Mouse (Mus musculus): Measurements from ENCODE around the gene Itga4. TPM values are rescaled to one million over a fixed set of nuclear protein-coding genes. Genes with fewer than 3 reads are reported as not detected.

Itga4 gene
- polyA plus RNA-seq, 1 experiment from 2014 or later = 13.3 TPM

- no peak overlapping the region for H3K4me2 ChIP-seq
- no peaks in the 10 kb centered on the region for H3K4me1 ChIP-seq (ENCODE audit: control insufficient read depth, insufficient read depth, low read length)
- H3K9ac ChIP-seq (ENCODE audit: low read depth, low read length) = no peak overlapping the region
- H3K9me3 ChIP-seq (replicated peaks; ENCODE audit: control insufficient read depth, low read length) = no peaks in the 10 kb centered on the region
- no peak overlapping the region for H3K4me3 ChIP-seq (ENCODE audit: low read depth, low read length)
- no peaks in the 10 kb centered on the region for H3K36me3 ChIP-seq (ENCODE audit: control insufficient read depth, insufficient read depth, low read length)
- ATAC-seq (replicated peaks; ENCODE audit: insufficient number of reproducible peaks, low FRiP score, low TSS enrichment) = no peak
- H3K27ac ChIP-seq (ENCODE audit: low read depth, low read length) = no peak overlapping the region
- H3K27me3 ChIP-seq (ENCODE audit: control insufficient read depth, insufficient read depth, low read length) = no peaks in the 10 kb centered on the region
These were observed 23.4 kb downstream of the Itga4 start for GRCm38 (mm10) chr2:79278581-79278980.

- Histone ChIP-seq H3K9ac (ENCODE audit: low read depth, low read length) (no peak overlapping the region), H3K27me3 (ENCODE audit: control insufficient read depth, insufficient read depth, low read length) (no peaks in the 10 kb centered on the region)
- no peak for ATAC-seq (replicated peaks; ENCODE audit: insufficient number of reproducible peaks, low FRiP score, low TSS enrichment)
These were observed 29.0 kb downstream of the Itga4 start for GRCm38 (mm10) chr2:79284206-79284605.

GRCm38 (mm10) chr2:79290149-79290548 is 34.9 kb downstream of the Itga4 start:
- Histone ChIP-seq H3K9ac (ENCODE audit: low read depth, low read length) (no peak overlapping the region), H3K27ac (ENCODE audit: low read depth, low read length) (no peak overlapping the region), H3K27me3 (ENCODE audit: control insufficient read depth, insufficient read depth, low read length) (no peaks in the 10 kb centered on the region), H3K36me3 (ENCODE audit: control insufficient read depth, insufficient read depth, low read length) (no peaks in the 10 kb centered on the region), H3K4me2 (no peak overlapping the region), H3K4me1 (ENCODE audit: control insufficient read depth, insufficient read depth, low read length) (no peaks in the 10 kb centered on the region), H3K4me3 (ENCODE audit: low read depth, low read length) (no peak overlapping the region), H3K9me3 (replicated peaks; ENCODE audit: control insufficient read depth, low read length) (no peaks in the 10 kb centered on the region)
- ATAC-seq (replicated peaks; ENCODE audit: insufficient number of reproducible peaks, low FRiP score, low TSS enrichment) = no peak
- WGBS (ENCODE audit: insufficient replicate concordance) = 77% methylated on average over 1 of the region's 1 CpGs

More at GRCm38 (mm10) chr2:79284206-79284605, 29.0 kb downstream of the Itga4 start:
- H3K36me3 ChIP-seq (ENCODE audit: control insufficient read depth, insufficient read depth, low read length) = no peaks in the 10 kb centered on the region
- no peak overlapping the region for H3K4me2 ChIP-seq
- WGBS (ENCODE audit: insufficient replicate concordance) = 84% methylated on average over 4 of the region's 4 CpGs
- no peaks in the 10 kb centered on the region for H3K4me1 ChIP-seq (ENCODE audit: control insufficient read depth, insufficient read depth, low read length)
- H3K4me3 ChIP-seq (ENCODE audit: low read depth, low read length) = no peak overlapping the region
- H3K27ac ChIP-seq (ENCODE audit: low read depth, low read length) = no peak overlapping the region
- H3K9me3 ChIP-seq (replicated peaks; ENCODE audit: control insufficient read depth, low read length) = no peaks in the 10 kb centered on the region

GRCm38 (mm10) chr2:79291922-79292321 is 36.7 kb downstream of the Itga4 start:
- Histone ChIP-seq H3K9me3 (replicated peaks; ENCODE audit: control insufficient read depth, low read length) (no peaks in the 10 kb centered on the region), H3K27me3 (ENCODE audit: control insufficient read depth, insufficient read depth, low read length) (no peaks in the 10 kb centered on the region), H3K4me2 (no peak overlapping the region), H3K4me3 (ENCODE audit: low read depth, low read length) (no peak overlapping the region), H3K36me3 (ENCODE audit: control insufficient read depth, insufficient read depth, low read length) (no peaks in the 10 kb centered on the region), H3K4me1 (ENCODE audit: control insufficient read depth, insufficient read depth, low read length) (no peaks in the 10 kb centered on the region), H3K9ac (ENCODE audit: low read depth, low read length) (no peak overlapping the region), H3K27ac (ENCODE audit: low read depth, low read length) (no peak overlapping the region)
- 78% methylated on average over 8 of the region's 8 CpGs for WGBS (ENCODE audit: insufficient replicate concordance)
- ATAC-seq (replicated peaks; ENCODE audit: insufficient number of reproducible peaks, low FRiP score, low TSS enrichment) = no peak

- H3K27ac ChIP-seq (ENCODE audit: low read depth, low read length) = no peak overlapping the region
- H3K4me1 ChIP-seq (ENCODE audit: control insufficient read depth, insufficient read depth, low read length) = no peaks in the 10 kb centered on the region
- WGBS (ENCODE audit: insufficient replicate concordance) = 81% methylated on average over 6 of the region's 6 CpGs
- no peaks in the 10 kb centered on the region for H3K9me3 ChIP-seq (replicated peaks; ENCODE audit: control insufficient read depth, low read length)
- H3K9ac ChIP-seq (ENCODE audit: low read depth, low read length) = no peak overlapping the region
- H3K4me2 ChIP-seq = no peak overlapping the region
- H3K27me3 ChIP-seq (ENCODE audit: control insufficient read depth, insufficient read depth, low read length) = no peaks in the 10 kb centered on the region
- H3K36me3 ChIP-seq (ENCODE audit: control insufficient read depth, insufficient read depth, low read length) = no peaks in the 10 kb centered on the region
- H3K4me3 ChIP-seq (ENCODE audit: low read depth, low read length) = no peak overlapping the region
- no peak for ATAC-seq (replicated peaks; ENCODE audit: insufficient number of reproducible peaks, low FRiP score, low TSS enrichment)
These were observed 37.2 kb downstream of the Itga4 start for GRCm38 (mm10) chr2:79292431-79292830.

GRCm38 (mm10) chr2:79302398-79302797 is 47.2 kb downstream of the Itga4 start:
- Histone ChIP-seq H3K36me3 (ENCODE audit: control insufficient read depth, insufficient read depth, low read length) (no peaks in the 10 kb centered on the region; the same call in 1 of the 2 replicates), H3K9me3 (replicated peaks; ENCODE audit: control insufficient read depth, low read length) (no peaks in the 10 kb centered on the region), H3K27me3 (ENCODE audit: control insufficient read depth, insufficient read depth, low read length) (no peaks in the 10 kb centered on the region), H3K4me1 (ENCODE audit: control insufficient read depth, insufficient read depth, low read length) (no peaks in the 10 kb centered on the region), H3K27ac (ENCODE audit: low read depth, low read length) (no peak overlapping the region), H3K4me3 (ENCODE audit: low read depth, low read length) (no peak overlapping the region), H3K9ac (ENCODE audit: low read depth, low read length) (no peak overlapping the region), H3K4me2 (no peak overlapping the region)
- ATAC-seq (replicated peaks; ENCODE audit: insufficient number of reproducible peaks, low FRiP score, low TSS enrichment) = no peak

- Histone ChIP-seq H3K27me3 (ENCODE audit: control insufficient read depth, insufficient read depth, low read length) (no peaks in the 10 kb centered on the region), H3K9me3 (replicated peaks; ENCODE audit: control insufficient read depth, low read length) (no peaks in the 10 kb centered on the region), H3K27ac (ENCODE audit: low read depth, low read length) (no peak overlapping the region), H3K4me1 (ENCODE audit: control insufficient read depth, insufficient read depth, low read length) (no peaks in the 10 kb centered on the region), H3K9ac (ENCODE audit: low read depth, low read length) (no peak overlapping the region), H3K4me2 (no peak overlapping the region), H3K4me3 (ENCODE audit: low read depth, low read length) (no peak overlapping the region), H3K36me3 (ENCODE audit: control insufficient read depth, insufficient read depth, low read length) (no peaks in the 10 kb centered on the region; the same call in 1 of the 2 replicates)
- ATAC-seq (replicated peaks; ENCODE audit: insufficient number of reproducible peaks, low FRiP score, low TSS enrichment) = no peak
- 78% methylated on average over 4 of the region's 4 CpGs for WGBS (ENCODE audit: insufficient replicate concordance)
These were observed 52.3 kb downstream of the Itga4 start for GRCm38 (mm10) chr2:79307549-79307948.

- H3K27me3 ChIP-seq (ENCODE audit: control insufficient read depth, insufficient read depth, low read length) = no peaks in the 10 kb centered on the region
- no peak overlapping the region for H3K4me3 ChIP-seq (ENCODE audit: low read depth, low read length)
- no peaks in the 10 kb centered on the region; the same call in 1 of the 2 replicates for H3K36me3 ChIP-seq (ENCODE audit: control insufficient read depth, insufficient read depth, low read length)
- no peaks in the 10 kb centered on the region for H3K9me3 ChIP-seq (replicated peaks; ENCODE audit: control insufficient read depth, low read length)
- H3K4me1 ChIP-seq (ENCODE audit: control insufficient read depth, insufficient read depth, low read length) = no peaks in the 10 kb centered on the region
- no peak overlapping the region for H3K4me2 ChIP-seq
- ATAC-seq (replicated peaks; ENCODE audit: insufficient number of reproducible peaks, low FRiP score, low TSS enrichment) = no peak
- 87% methylated on average over 13 of the region's 13 CpGs for WGBS (ENCODE audit: insufficient replicate concordance)
- no peak overlapping the region for H3K9ac ChIP-seq (ENCODE audit: low read depth, low read length)
- no peak overlapping the region for H3K27ac ChIP-seq (ENCODE audit: low read depth, low read length)
These were observed 54.4 kb downstream of the Itga4 start for GRCm38 (mm10) chr2:79309454-79310118.

GRCm38 (mm10) chr2:79312499-79312898 is 57.3 kb downstream of the Itga4 start:
- Histone ChIP-seq H3K27me3 (ENCODE audit: control insufficient read depth, insufficient read depth, low read length) (no peaks in the 10 kb centered on the region), H3K9ac (ENCODE audit: low read depth, low read length) (no peak overlapping the region), H3K4me2 (no peak overlapping the region), H3K4me3 (ENCODE audit: low read depth, low read length) (no peak overlapping the region), H3K9me3 (replicated peaks; ENCODE audit: control insufficient read depth, low read length) (no peaks in the 10 kb centered on the region), H3K4me1 (ENCODE audit: control insufficient read depth, insufficient read depth, low read length) (no peaks in the 10 kb centered on the region), H3K27ac (ENCODE audit: low read depth, low read length) (no peak overlapping the region), H3K36me3 (ENCODE audit: control insufficient read depth, insufficient read depth, low read length) (no peaks in the 10 kb centered on the region)
- 78% methylated on average over 4 of the region's 4 CpGs for WGBS (ENCODE audit: insufficient replicate concordance)
- ATAC-seq (replicated peaks; ENCODE audit: insufficient number of reproducible peaks, low FRiP score, low TSS enrichment) = no peak

Data from heart, embryonic 11.5 days (tissue).